In genomic region chr7:52037600-52038582, GRCm38 (mm10) we compare ENCODE assay signal across 9 mouse cellular contexts. TPM values are rescaled to one million over a fixed set of nuclear protein-coding genes. Genes with fewer than 3 reads are reported as not detected.
DNase-seq lines count a peak whose midpoint lies in the region; ATAC-seq and TF ChIP-seq lines count a peak whose summit lies in the region.
"Had no signal": no experiment of that assay in that cellular context is flagged by ENCODE, and none has a peak within 500 bp of the region (broad histone marks: within the 10 kb centered on the region; RNA-seq: fewer than 3 reads in every experiment).

No protein-coding gene starts in this region.

- peak; percentile 75 for TF ChIP-seq CTCF in heart, adult 2 months (IDR thresholded peaks at IDR 0.05)
- peak; percentile 87 for TF ChIP-seq CTCF in layer of hippocampus, adult 2 months (conservative IDR thresholded peaks at IDR 0.05)

- no peak overlapping the region for H3K9ac ChIP-seq in heart, adult 2 months (ENCODE audit: low read depth, low read length)
- H3K9ac ChIP-seq in midbrain, embryonic 13.5 days (replicated peaks) = no peak overlapping the region

- intact Hi-C loops in heart, adult 2 months (cut with DNase I) = no loop called here

- WGBS in heart, adult 2 months = 44% methylated on average over 8 of the region's 8 CpGs
- WGBS in heart, embryonic 10.5 days = 46% methylated on average over 8 of the region's 8 CpGs
- 49% methylated on average over 8 of the region's 8 CpGs for WGBS in midbrain, embryonic 13.5 days

- no peaks in the 10 kb centered on the region for H3K79me2 ChIP-seq in heart, adult 2 months (replicated peaks; ENCODE audit: control insufficient read depth, insufficient read depth, low read length)

- TF ChIP-seq POLR2A in heart, adult 2 months (IDR thresholded peaks at IDR 0.05; ENCODE audit: insufficient read depth, low read depth, low read length) = no peak

- DNase-seq in heart, adult 2 months = no peak
- no peak for DNase-seq in heart, embryonic 10.5 days (ENCODE audit: low spot score)
- peak; percentile 9 for DNase-seq in A20 (ENCODE audit: low read depth, low spot score)
- DNase-seq in adrenal gland, postnatal 25 days = peak; percentile 25
- DNase-seq in layer of hippocampus, adult 2 months (ENCODE audit: low spot score in 2 of 2) = peak; percentile 26 to 80
- DNase-seq in spleen, adult 12 weeks (ENCODE audit: low spot score) = no peak

- peak; percentile 52 for ATAC-seq in frontal cortex, adult (ENCODE audit: low TSS enrichment)
- ATAC-seq in midbrain, embryonic 13.5 days = peak; percentile 67

- H3K9me3 ChIP-seq in heart, embryonic 10.5 days = no peaks in the 10 kb centered on the region
- H3K9me3 ChIP-seq in midbrain, embryonic 13.5 days = no peaks in the 10 kb centered on the region

- no peak overlapping the region for H3K27ac ChIP-seq in heart, adult 2 months
- H3K27ac ChIP-seq in heart, embryonic 10.5 days = no peak overlapping the region
- H3K27ac ChIP-seq in layer of hippocampus, adult 2 months = no peak overlapping the region
- no peak overlapping the region for H3K27ac ChIP-seq in midbrain, embryonic 13.5 days

- TF ChIP-seq EP300 in heart, adult 2 months (IDR thresholded peaks at IDR 0.05; ENCODE audit: insufficient read depth, low read depth, low read length) = no peak

- H3K36me3 ChIP-seq in heart, adult 2 months (ENCODE audit: control insufficient read depth, insufficient read depth, low read length) = no peaks in the 10 kb centered on the region
- no peaks in the 10 kb centered on the region for H3K36me3 ChIP-seq in heart, embryonic 10.5 days
- H3K36me3 ChIP-seq in midbrain, embryonic 13.5 days = no peaks in the 10 kb centered on the region

- H3K4me2 ChIP-seq in midbrain, embryonic 13.5 days (replicated peaks) = no peak overlapping the region

- H3K4me1 ChIP-seq in heart, adult 2 months (ENCODE audit: control insufficient read depth, insufficient read depth, low read length) = no peaks in the 10 kb centered on the region
- no peaks in the 10 kb centered on the region for H3K4me1 ChIP-seq in heart, embryonic 10.5 days
- H3K4me1 ChIP-seq in midbrain, embryonic 13.5 days (replicated peaks) = no peaks in the 10 kb centered on the region

- no peak overlapping the region for H3K4me3 ChIP-seq in heart, adult 2 months
- H3K4me3 ChIP-seq in heart, embryonic 10.5 days = no peak overlapping the region
- H3K4me3 ChIP-seq in layer of hippocampus, adult 2 months = no peak overlapping the region
- H3K4me3 ChIP-seq in midbrain, embryonic 13.5 days (replicated peaks) = no peak overlapping the region

- H3K27me3 ChIP-seq in heart, adult 2 months (ENCODE audit: control insufficient read depth, insufficient read depth, low read length) = no peaks in the 10 kb centered on the region
- H3K27me3 ChIP-seq in heart, embryonic 10.5 days (ENCODE audit: insufficient read depth, poor library complexity, severe bottlenecking) = no peaks in the 10 kb centered on the region
- no peaks in the 10 kb centered on the region for H3K27me3 ChIP-seq in midbrain, embryonic 13.5 days

RNA-seq across cellular contexts. Expression of gene 1700015G11Rik, which starts 22.4 kb away (rescaled TPM):
- not detected for total RNA-seq in heart, adult 2 months (2021)
- polyA plus RNA-seq in heart, adult 2 months (2012; rRNA removed) = not detected in 2 replicates
- not detected in 2 replicates for polyA plus RNA-seq in heart, embryonic 10.5 days (2016; fragmentation: Nextera tagmentation; extraction: Ambion mirVana)
- not detected in 2 replicates for total RNA-seq in adrenal gland, postnatal 25 days (2021)
- not detected for total RNA-seq in layer of hippocampus, adult 2 months (2021)
- polyA plus RNA-seq in midbrain, embryonic 13.5 days (2015; fragmentation: Nextera tagmentation; extraction: Ambion mirVana) = not detected in 2 replicates
- polyA plus RNA-seq: stomach, embryonic 14.5 days had no signal

RNA-seq across cellular contexts. Expression of gene Svip, which starts 32.1 kb away (rescaled TPM):
- total RNA-seq in heart, adult 2 months (2021) = 10 to 100 TPM; 20.2 to 29.2 TPM
- polyA plus RNA-seq in heart, adult 2 months (2012; rRNA removed) = 7.9 and 17.8 TPM in 2 replicates
- polyA plus RNA-seq in heart, embryonic 10.5 days (2016; fragmentation: Nextera tagmentation; extraction: Ambion mirVana) = 10.2 and 19.4 TPM in 2 replicates
- 29.4 and 35.8 TPM in 2 replicates for total RNA-seq in adrenal gland, postnatal 25 days (2021)
- 10 to 100 TPM; 35.2 to 38.2 TPM for total RNA-seq in layer of hippocampus, adult 2 months (2021)
- 17.1 and 17.5 TPM in 2 replicates for polyA plus RNA-seq in midbrain, embryonic 13.5 days (2015; fragmentation: Nextera tagmentation; extraction: Ambion mirVana)

Comparison
In these comparisons a context has a peak if more than half of its experiments do, and no peak if none do; other contexts are left out.
1. DNase-seq: peak in A20 (single experiment), adrenal gland, postnatal 25 days (single experiment) and layer of hippocampus, adult 2 months (2 of 2); none in heart, adult 2 months (0 of 2), heart, embryonic 10.5 days (single experiment) and spleen, adult 12 weeks (single experiment).